Mouse (Mus musculus) lung, postnatal 10 days (tissue): ENCODE results near the gene Abi3bp.

Experiments used
- DNase-seq: peaks from one replicate; pipeline ENCODE4 v3.0.0; 2021

Abi3bp gene

DNA sequence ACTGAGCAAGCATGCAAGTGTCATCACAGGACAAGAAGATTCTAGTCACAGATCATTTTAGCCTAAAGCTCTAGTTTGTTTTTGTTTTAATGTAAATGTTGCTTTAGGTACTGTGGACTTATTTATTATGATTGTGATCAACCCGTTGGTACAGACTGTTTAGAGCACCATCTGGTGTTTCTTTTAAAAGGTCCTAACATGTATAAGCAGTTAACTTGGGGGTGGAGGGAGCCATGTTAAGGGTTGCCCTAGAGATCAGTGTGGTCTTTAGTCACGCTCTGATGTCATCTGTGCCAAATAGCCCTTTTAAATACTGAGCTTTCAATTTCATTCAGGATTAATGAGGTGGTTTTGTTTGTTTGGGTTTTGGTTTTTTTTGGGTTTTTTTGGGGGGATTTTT lies 218.8 kb downstream of the Abi3bp start:
- DNase-seq = no peak

DNA sequence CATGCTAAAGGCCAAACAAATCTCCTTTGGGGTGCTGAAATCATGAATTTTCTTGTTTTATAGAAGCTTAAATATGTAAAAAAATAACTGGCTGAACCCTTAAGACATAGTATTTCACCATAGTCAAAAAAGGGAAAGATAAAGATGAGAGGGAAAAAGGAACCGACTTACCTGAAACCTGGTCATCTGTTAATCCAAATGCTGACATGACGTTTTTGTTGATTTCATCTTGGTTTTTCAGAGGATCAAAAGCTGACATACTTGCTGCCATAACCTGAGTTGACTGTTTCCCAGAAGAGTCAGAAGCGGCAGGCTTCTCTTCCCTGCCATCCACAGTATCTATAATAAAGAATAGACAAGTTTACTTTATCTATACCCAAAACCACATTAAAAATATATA lies 223.2 kb downstream of the Abi3bp start:
- no peak for DNase-seq

DNA sequence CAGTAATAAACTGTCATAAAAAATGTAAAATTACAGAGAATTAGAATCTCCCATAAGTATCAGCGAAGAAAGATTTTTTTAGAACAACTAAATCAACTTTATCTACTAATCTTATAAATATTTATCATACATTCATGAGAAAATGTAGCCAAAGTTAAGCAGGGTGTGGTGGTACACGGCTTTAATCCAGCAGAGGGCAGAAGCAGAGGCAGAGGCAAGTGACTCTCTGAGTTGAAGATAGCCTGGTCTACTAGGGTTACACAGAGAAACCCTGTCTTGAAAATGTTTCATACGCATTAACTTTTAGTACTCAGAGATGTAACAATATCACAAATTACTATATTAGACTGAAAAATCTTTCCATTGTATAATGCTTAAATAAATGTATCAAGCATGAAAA lies 228.1 kb downstream of the Abi3bp start:
- DNase-seq = no peak

DNA sequence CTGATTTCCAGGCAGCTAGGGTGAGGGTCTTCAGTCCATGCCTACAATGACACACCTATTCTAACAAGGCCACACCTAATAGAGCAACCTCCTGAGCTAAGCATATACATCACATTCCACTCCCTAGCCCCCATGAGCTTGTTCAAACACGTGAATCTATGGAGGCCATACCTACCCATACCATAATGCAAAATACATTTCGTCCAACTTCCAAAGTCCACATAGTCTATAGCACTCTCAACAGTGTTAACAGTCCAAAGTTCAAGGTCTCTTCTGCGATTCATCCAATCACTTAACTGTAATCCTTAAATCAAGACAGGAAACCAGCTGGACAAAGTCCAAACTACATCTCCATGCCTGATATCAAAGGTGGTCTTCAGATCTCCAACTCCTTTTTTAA lies 232.4 kb downstream of the Abi3bp start:
- no peak for DNase-seq

DNA sequence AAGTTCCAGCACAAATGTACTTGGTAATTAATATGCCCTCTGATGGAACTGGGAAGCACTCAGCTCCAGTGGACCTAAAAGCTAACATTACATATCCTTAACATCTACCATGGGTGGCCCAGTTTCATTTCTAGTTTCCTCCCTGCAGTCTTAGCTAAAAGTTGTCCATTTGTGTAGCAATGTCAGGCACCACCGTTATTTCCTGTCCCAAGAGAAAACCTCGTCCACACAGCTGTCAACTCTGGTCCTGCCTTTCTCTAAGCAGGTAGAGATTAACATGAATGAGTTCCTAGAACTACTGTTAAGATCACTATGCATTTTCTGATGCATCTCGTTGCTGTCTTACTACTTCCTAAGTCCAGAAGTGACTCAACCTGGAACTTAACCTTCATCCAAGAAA lies 237.9 kb downstream of the Abi3bp start:
- no peak for DNase-seq

DNA sequence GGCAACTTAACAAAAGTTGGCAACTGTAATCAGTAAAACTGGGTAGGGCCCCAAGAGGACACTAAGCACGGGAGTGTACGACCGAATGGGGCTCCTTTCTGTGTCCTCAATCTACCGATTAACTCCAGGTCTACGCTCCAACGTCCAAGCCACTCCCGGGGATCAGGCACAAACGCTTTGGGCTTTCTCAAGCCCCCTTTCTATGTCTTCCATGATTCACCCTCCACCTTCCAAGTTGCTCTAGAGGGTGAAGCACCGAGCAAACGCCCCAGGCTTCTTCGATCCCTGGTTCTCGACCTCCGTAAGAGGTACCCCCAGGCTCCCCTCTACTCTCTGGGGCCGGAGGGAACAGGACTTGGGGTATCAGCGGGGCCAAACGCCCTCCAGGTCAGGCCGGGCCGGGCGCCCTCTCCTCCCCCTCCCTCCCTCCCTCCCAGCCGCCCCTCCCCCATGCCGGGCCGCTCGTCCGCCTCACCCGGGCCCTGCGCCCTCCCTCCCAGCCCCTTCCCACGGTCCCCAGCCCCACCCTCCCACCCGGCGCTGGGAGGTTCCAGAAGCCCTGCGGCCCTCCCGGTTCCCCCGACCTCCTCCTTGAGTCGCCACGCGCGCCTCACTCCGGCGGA lies 239.0 kb downstream of the Abi3bp start:
- DNase-seq = peak; percentile 27

DNA sequence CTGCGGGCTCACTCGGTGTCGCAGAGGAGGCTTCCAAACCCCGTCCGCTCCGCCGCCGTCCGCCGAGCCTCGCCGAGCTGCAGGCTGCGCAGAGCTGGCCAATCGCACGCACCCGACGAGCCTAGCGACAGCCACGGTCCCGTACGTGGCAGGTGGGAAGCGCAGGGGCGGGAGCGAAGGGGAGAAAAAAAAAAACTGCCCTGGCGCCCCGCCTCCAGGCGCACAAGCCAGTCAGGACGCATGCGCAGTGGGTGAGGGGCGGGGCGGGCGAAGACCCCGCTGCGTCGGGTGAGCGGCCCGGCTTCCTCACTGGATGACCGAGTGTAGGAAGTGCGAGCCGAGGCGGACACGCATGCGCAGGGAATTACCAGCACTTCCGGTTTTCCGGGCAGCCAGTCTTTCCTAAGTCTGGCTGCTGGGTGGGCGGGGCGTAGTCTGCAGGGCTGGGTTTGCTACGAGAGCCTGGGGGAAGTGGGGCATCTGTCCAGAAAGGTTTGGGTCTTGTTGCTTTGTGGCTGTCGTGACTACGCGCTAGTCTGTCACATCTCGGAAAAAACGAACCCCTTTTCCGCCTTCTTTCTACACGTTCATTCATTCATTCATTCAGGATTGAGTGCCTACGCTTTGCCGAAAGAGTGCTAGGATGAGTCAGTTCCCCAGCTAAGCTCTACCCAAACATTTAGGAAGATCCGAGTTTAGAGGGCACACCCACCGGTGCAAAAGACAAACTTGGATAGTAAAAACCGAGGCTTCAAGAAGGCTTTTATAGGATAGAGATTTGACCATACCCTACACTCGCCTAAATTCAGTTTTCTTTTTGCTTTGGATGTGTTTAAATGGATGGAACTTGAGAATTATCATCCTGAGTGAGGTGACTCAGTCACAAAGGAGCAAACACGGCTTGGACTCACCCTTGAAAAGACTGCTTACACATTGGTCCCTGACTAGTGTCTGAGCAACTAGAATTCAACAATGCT lies 239.8 kb downstream of the Abi3bp start, which contains the start of gene Tfg:
Tfg (minus strand) TSS at position 227 of the 977 bp plus-strand sequence.
- DNase-seq = peak; percentile 100

DNA sequence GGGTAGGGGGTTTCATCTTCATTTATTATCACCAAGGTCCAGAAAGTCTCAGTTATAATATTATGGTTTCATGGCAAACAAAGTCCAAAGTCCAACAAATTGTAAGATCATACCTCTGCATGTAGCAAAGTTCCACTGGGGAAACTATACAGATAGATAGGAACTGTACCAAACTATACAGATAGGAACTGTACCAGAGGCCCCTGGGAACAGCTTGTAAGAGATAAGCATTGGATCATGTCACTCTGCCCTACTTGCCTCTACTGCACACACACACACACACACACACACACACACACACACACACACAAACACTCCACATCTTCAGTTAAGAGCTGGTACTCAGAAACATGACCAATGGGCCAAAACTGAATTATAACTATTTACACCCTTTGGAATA lies 241.4 kb downstream of the Abi3bp start:
- no peak for DNase-seq

DNA sequence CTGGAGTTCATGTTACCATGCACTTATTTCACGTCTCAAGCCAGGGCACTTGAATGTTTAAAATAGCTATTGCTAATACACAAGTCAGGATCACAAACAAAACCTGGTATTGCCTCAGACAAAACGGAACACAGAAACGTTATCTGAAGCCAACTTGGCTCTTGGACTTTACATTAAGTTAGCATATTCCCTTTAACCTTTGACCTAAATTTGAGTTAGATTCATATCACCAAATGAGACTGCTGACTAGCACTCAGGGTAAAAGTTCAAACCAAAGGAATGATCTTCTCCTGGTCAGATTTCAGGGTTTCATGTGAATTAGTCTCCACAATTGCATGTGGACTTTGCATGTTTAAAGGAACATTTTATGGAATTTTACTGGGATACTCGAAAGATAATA lies 244.7 kb downstream of the Abi3bp start:
- no peak for DNase-seq

DNA sequence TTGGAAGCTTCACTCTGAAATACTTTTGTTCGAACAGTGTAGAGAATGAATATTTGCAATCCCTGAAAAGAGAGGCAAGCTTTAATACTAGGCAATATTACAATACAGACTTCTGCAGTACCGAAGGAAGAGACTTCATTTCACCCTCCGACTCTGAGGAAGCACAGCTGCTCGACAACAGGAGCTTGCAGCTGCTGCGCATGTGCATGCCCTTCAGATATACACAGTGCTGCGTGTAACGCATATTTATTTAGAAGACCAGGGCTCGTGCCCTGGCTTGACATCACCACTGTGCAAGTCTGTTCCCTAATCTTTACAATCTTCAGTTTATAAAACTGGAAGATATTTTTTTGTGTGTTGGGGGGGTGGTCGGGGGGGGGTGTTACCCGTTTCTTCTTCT lies 247.2 kb downstream of the Abi3bp start:
- DNase-seq = peak; percentile 24

DNA sequence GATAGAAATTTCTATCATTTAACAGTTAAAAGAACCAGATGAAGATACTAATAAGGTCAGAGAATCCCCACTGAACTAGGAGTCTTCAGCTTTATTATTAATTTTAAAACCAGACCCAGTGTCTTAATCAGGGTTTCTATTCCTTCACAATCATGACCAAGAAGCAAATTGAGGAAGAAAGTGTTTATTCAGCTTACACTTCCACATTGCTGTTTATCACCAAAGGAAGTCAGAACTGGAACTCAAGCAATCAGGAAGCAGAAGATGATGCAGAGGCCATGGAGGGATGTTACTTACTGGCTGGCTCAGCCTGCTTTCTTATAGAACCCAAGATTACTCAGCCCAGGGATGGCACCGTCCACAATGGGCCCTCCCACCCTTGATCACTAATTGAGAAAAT lies 251.4 kb downstream of the Abi3bp start:
- DNase-seq = no peak
